ENCODE assay signal across 30 mouse cellular contexts in the genomic region with DNA sequence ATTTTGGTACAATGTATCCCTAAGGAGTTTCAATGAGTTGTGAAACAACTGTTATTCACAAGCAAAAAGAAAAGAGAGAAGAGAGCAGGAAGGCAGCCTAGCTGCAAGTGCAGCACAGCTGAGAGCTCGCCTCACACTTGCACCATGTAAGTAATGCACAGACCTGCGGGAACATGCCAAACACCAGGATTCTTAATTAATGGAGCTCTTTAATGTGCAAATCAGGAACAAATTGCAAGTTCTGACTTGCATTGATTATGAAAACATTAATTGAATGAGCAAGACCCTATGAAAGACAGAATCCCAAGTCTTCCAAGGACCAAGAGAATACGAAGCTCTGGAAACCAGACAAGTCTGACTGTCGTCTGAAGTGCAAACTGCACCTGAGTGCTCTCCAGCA. TPM values are rescaled to one million over a fixed set of nuclear protein-coding genes. Genes with fewer than 3 reads are reported as not detected.
DNase-seq lines count a peak whose midpoint lies in the region; ATAC-seq lines count a peak whose summit lies in the region.
"Had no signal": no experiment of that assay in that cellular context is flagged by ENCODE, and none has a peak within 500 bp of the region (broad histone marks: within the 10 kb centered on the region; RNA-seq: fewer than 3 reads in every experiment).

No protein-coding gene starts in this region.

- H3K9ac ChIP-seq in hindbrain, embryonic 13.5 days: no peak overlapping the region
- H3K9ac ChIP-seq in hindbrain, embryonic 16.5 days (ENCODE audit: low read depth, low read length): no peak overlapping the region
- H3K9ac ChIP-seq in neural tube, embryonic 13.5 days: no peak overlapping the region
- H3K9ac ChIP-seq in midbrain, embryonic 15.5 days: no peak overlapping the region
- H3K9ac ChIP-seq: embryonic facial prominence, embryonic 15.5 days; heart, embryonic 12.5 days; intestine, embryonic 15.5 days; liver, embryonic 14.5 days; stomach, embryonic 15.5 days had no signal

- H3K4me3 ChIP-seq in hindbrain, embryonic 13.5 days: no peak overlapping the region
- no peak overlapping the region for H3K4me3 ChIP-seq in hindbrain, embryonic 16.5 days (ENCODE audit: low read length)
- H3K4me3 ChIP-seq in neural tube, embryonic 13.5 days: no peak overlapping the region
- no peak overlapping the region for H3K4me3 ChIP-seq in midbrain, embryonic 15.5 days
- H3K4me3 ChIP-seq: embryonic facial prominence, embryonic 10.5 days; embryonic facial prominence, embryonic 15.5 days; gastrocnemius, adult 2 months; heart, adult 2 months; heart, embryonic 12.5 days; intestine, embryonic 15.5 days; stomach, embryonic 15.5 days had no signal

- H3K4me2 ChIP-seq in hindbrain, embryonic 13.5 days: no peak overlapping the region
- H3K4me2 ChIP-seq in hindbrain, embryonic 16.5 days (ENCODE audit: low read length): no peak overlapping the region
- H3K4me2 ChIP-seq in neural tube, embryonic 13.5 days: no peak overlapping the region
- H3K4me2 ChIP-seq in midbrain, embryonic 15.5 days: no peak overlapping the region
- H3K4me2 ChIP-seq: embryonic facial prominence, embryonic 15.5 days; heart, embryonic 12.5 days; intestine, embryonic 15.5 days; stomach, embryonic 15.5 days had no signal

- peak overlapping the region; percentile 20; the same call in 1 of the 2 replicates for H3K27ac ChIP-seq in hindbrain, embryonic 13.5 days
- no peak overlapping the region for H3K27ac ChIP-seq in hindbrain, embryonic 16.5 days (ENCODE audit: low read depth, low read length)
- H3K27ac ChIP-seq in neural tube, embryonic 13.5 days (replicated peaks): peak overlapping the region; percentile 33; the same call in 1 of the 2 replicates
- peak overlapping the region; percentile 42; the same call in 1 of the 2 replicates for H3K27ac ChIP-seq in midbrain, embryonic 15.5 days
- H3K27ac ChIP-seq: embryonic facial prominence, embryonic 10.5 days; embryonic facial prominence, embryonic 15.5 days; gastrocnemius, adult 2 months; heart, adult 2 months; intestine, embryonic 15.5 days; kidney, postnatal 0 days; liver, embryonic 14.5 days; macrophage; stomach, embryonic 15.5 days had no signal

- no peaks in the 10 kb centered on the region for H3K27me3 ChIP-seq in hindbrain, embryonic 13.5 days
- H3K27me3 ChIP-seq in hindbrain, embryonic 16.5 days (replicated peaks; ENCODE audit: control insufficient read depth, insufficient read depth, low read length): no peaks in the 10 kb centered on the region
- H3K27me3 ChIP-seq in neural tube, embryonic 13.5 days: no peaks in the 10 kb centered on the region
- no peaks in the 10 kb centered on the region for H3K27me3 ChIP-seq in midbrain, embryonic 15.5 days (replicated peaks)
- H3K27me3 ChIP-seq: embryonic facial prominence, embryonic 15.5 days; heart, embryonic 12.5 days; intestine, embryonic 15.5 days; stomach, embryonic 15.5 days had no signal

- ATAC-seq in hindbrain, embryonic 13.5 days (ENCODE audit: low FRiP score): no peak
- no peak for ATAC-seq in hindbrain, embryonic 16.5 days
- no peak for ATAC-seq in neural tube, embryonic 13.5 days (ENCODE audit: low read depth)
- ATAC-seq in midbrain, embryonic 15.5 days (replicated peaks): no peak
- ATAC-seq: activated CD4-positive, CD25-positive, alpha-beta regulatory T cell, adult 4 months; forebrain, embryonic 16.5 days; intestine, embryonic 15.5 days had no signal

- H3K4me1 ChIP-seq in hindbrain, embryonic 13.5 days (replicated peaks): peaks cover 12% of the 10 kb centered on the region; the same call in 1 of the 2 replicates
- H3K4me1 ChIP-seq in hindbrain, embryonic 16.5 days (ENCODE audit: control insufficient read depth, insufficient read depth, low read depth, low read length): peaks cover 2% of the 10 kb centered on the region; the same call in 1 of the 2 replicates
- H3K4me1 ChIP-seq in neural tube, embryonic 13.5 days (replicated peaks): peaks cover 13% of the 10 kb centered on the region
- H3K4me1 ChIP-seq in midbrain, embryonic 15.5 days: peaks cover 8% of the 10 kb centered on the region; the same call in 1 of the 2 replicates
- H3K4me1 ChIP-seq: embryonic facial prominence, embryonic 10.5 days; embryonic facial prominence, embryonic 15.5 days; heart, embryonic 12.5 days; intestine, embryonic 15.5 days; stomach, embryonic 15.5 days had no signal

- H3K36me3 ChIP-seq in hindbrain, embryonic 13.5 days: peaks cover 27% of the 10 kb centered on the region
- peaks cover 9% of the 10 kb centered on the region for H3K36me3 ChIP-seq in hindbrain, embryonic 16.5 days (ENCODE audit: control insufficient read depth, insufficient read depth, low read length)
- H3K36me3 ChIP-seq in neural tube, embryonic 13.5 days: peaks cover 33% of the 10 kb centered on the region
- peaks cover 11% of the 10 kb centered on the region; the same call in 1 of the 2 replicates for H3K36me3 ChIP-seq in midbrain, embryonic 15.5 days (replicated peaks)

- no peak for DNase-seq in neural tube, embryonic 10.5 days (ENCODE audit: extremely low spot score, low spot score)
- no peak for DNase-seq in Muller cell, postnatal 12 days (ENCODE audit: inconsistent ontology term)
- DNase-seq: adrenal gland, adult 8-10 months; B cell, adult 2 months; cerebellum, adult 8-10 months; cerebellum, postnatal 25 days; gastrocnemius, adult 2 months; gastrocnemius, postnatal 36 days; heart, adult 2 months; kidney, adult 8-10 months; layer of hippocampus, adult 9-11 months; liver; lung, adult 2 months; lung, postnatal 10 days; right cerebral cortex, postnatal 14 days had no signal

- no peaks in the 10 kb centered on the region for H3K9me3 ChIP-seq in hindbrain, embryonic 13.5 days
- H3K9me3 ChIP-seq in hindbrain, embryonic 16.5 days (ENCODE audit: control insufficient read depth, low read length): no peaks in the 10 kb centered on the region
- H3K9me3 ChIP-seq in neural tube, embryonic 13.5 days: no peaks in the 10 kb centered on the region
- no peaks in the 10 kb centered on the region for H3K9me3 ChIP-seq in midbrain, embryonic 15.5 days
- H3K9me3 ChIP-seq: embryonic facial prominence, embryonic 10.5 days; embryonic facial prominence, embryonic 15.5 days; heart, embryonic 12.5 days; intestine, embryonic 15.5 days; stomach, embryonic 15.5 days had no signal

- 39% methylated on average over 4 of the region's 4 CpGs for WGBS in hindbrain, embryonic 13.5 days
- WGBS in hindbrain, embryonic 16.5 days: 40% methylated on average over 4 of the region's 4 CpGs
- WGBS in neural tube, embryonic 13.5 days: 40% methylated on average over 4 of the region's 4 CpGs
- WGBS in midbrain, embryonic 15.5 days: 48% methylated on average over 4 of the region's 4 CpGs

RNA-seq across cellular contexts. Expression of a gene that starts 17.5 kb away (rescaled TPM):
- polyA plus RNA-seq in hindbrain, embryonic 13.5 days (2015; fragmentation: Nextera tagmentation; extraction: Ambion mirVana): 56.9 and 57.4 TPM in 2 replicates
- 51.0 and 52.1 TPM in 2 replicates for polyA plus RNA-seq in hindbrain, embryonic 16.5 days (2015; fragmentation: Nextera tagmentation; extraction: Ambion mirVana)
- polyA plus RNA-seq in neural tube, embryonic 13.5 days (2015; fragmentation: Nextera tagmentation; extraction: Ambion mirVana): 50.0 and 51.7 TPM in 2 replicates
- 49.2 and 53.2 TPM in 2 replicates for polyA plus RNA-seq in midbrain, embryonic 15.5 days (2015; fragmentation: Nextera tagmentation; extraction: Ambion mirVana)

RNA-seq across cellular contexts. Expression of a gene that starts 29.6 kb away (rescaled TPM):
- 64.6 and 67.7 TPM in 2 replicates for polyA plus RNA-seq in hindbrain, embryonic 13.5 days (2015; fragmentation: Nextera tagmentation; extraction: Ambion mirVana)
- polyA plus RNA-seq in hindbrain, embryonic 16.5 days (2015; fragmentation: Nextera tagmentation; extraction: Ambion mirVana): 35.9 and 43.0 TPM in 2 replicates
- 50.0 and 58.8 TPM in 2 replicates for polyA plus RNA-seq in neural tube, embryonic 13.5 days (2015; fragmentation: Nextera tagmentation; extraction: Ambion mirVana)
- 36.8 and 43.3 TPM in 2 replicates for polyA plus RNA-seq in midbrain, embryonic 15.5 days (2015; fragmentation: Nextera tagmentation; extraction: Ambion mirVana)
- polyA plus RNA-seq: activated CD4-positive, CD25-positive, alpha-beta regulatory T cell, adult 4 months; heart, adult 2 months; heart, postnatal 0 days; liver, embryonic 14.5 days; lung, adult 2 months; macrophage had no signal
